Mouse (Mus musculus): Measurements from ENCODE around the gene Atad1. TPM values are rescaled to one million over a fixed set of nuclear protein-coding genes. Genes with fewer than 3 reads are reported as not detected.

Gene Atad1
- polyA plus RNA-seq, 1 experiment from 2014 or later: 113 TPM

DNA sequence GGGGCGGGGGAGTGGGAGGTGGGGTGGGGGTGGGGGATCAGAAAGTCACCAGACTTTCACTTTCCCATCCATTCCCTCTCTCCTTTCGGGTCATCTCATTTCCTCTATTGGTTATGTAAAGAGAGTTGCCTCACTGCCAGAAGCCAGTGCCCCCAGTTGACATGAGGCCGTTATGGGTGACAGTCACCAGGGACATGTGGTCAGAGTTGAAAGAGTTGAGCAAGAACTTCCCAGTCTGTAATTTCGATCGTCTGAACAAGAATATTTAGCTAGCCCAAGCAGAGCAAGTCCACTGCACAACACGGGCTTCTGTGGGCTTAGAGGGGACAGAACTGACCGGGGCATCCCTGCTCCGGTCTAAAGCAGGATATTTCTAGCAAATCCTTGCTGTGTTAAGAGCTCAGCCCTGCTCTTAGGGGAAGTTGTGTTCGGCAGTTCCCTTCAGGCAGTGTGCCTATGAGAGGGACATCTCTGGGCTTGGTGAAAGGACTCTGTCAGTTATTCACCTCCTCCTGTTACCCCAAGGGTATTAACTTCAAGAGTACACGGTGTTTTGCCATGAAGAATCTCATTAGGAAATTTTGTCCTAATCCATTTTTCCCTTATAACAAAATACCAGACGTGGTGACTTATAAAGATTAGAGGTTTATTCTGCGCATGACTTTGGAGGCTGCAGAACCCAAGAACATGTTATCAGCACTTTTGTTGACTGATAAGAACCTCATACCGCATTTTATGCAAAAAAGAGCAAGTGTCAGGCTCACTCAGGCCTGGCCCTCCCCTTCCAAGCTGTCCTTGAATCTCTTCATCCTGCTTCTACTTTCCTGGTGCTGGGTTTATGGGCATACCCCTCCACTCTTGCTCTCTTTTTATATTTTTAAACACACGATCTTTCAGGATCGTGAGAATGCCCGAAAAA is 102.0 kb downstream of the Atad1 start:
- Histone ChIP-seq H3K4me3 (no peak overlapping the region), H3K9me3 (no peaks in the 10 kb centered on the region), H3K36me3 (no peaks in the 10 kb centered on the region), H3K4me1 (replicated peaks) (no peaks in the 10 kb centered on the region), H3K9ac (no peak overlapping the region), H3K27me3 (no peaks in the 10 kb centered on the region), H3K27ac (replicated peaks) (no peak overlapping the region), H3K4me2 (no peak overlapping the region)
- no peak for ATAC-seq (ENCODE audit: low read depth)
- WGBS: 82% methylated on average over 16 of the region's 16 CpGs

DNA sequence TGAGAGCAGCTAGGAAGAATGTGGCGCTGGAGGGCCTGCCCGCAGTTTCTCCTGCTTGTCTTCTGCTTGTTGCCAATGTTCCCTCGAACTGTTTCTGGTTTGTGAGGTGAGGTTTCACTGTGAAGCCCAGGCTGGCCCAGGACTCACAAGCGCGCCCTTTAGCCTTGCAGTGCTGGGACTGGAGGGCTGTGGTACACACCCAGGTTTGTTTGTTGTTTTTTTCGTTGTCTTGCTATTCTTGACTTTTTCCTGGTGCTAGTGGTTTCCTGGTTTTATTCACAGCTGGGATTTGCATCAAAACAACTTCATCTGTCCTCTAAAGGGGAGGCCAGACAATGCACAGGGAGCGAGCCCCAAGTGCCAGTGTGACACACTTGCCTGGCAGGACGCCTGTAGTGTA is 104.7 kb downstream of the Atad1 start:
- Histone ChIP-seq H3K36me3 (no peaks in the 10 kb centered on the region), H3K4me2 (no peak overlapping the region), H3K4me3 (no peak overlapping the region), H3K4me1 (replicated peaks) (no peaks in the 10 kb centered on the region), H3K27ac (replicated peaks) (no peak overlapping the region), H3K27me3 (no peaks in the 10 kb centered on the region), H3K9me3 (no peaks in the 10 kb centered on the region), H3K9ac (no peak overlapping the region)
- ATAC-seq (ENCODE audit: low read depth): no peak
- WGBS: 62% methylated on average over 8 of the region's 8 CpGs

DNA sequence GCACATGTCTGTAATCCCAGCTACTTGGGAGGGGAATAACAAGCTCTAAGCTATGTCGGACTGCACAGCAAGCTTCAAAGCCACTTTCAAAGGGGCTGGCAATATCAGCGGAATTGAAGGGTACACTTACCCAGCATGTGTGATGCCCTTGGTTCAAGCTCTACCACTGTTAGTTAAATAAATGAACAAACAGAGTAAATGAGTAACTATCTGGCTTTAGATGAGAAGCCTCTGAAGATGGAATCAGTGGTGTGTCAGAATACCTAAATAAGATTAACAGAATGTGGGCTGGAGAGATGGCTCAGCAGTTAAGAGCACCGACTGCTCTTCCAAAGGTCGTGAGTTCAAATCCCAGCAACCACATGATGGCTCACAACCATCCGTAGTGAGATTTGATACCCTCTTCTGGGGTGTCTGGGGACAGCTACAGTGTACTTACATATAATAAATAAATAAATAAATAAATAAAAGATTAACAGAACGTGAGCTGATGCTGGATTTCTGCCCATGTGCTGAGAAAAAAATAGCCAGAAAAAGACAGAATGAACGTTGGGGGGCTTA is 110.9 kb downstream of the Atad1 start:
- no peak for ATAC-seq (ENCODE audit: low read depth)
- Histone ChIP-seq H3K9ac (no peak overlapping the region), H3K27ac (replicated peaks) (no peak overlapping the region), H3K4me3 (no peak overlapping the region), H3K36me3 (no peaks in the 10 kb centered on the region), H3K4me2 (no peak overlapping the region), H3K9me3 (no peaks in the 10 kb centered on the region), H3K27me3 (no peaks in the 10 kb centered on the region), H3K4me1 (replicated peaks) (no peaks in the 10 kb centered on the region)
- WGBS: 78% methylated on average over 7 of the region's 7 CpGs

DNA sequence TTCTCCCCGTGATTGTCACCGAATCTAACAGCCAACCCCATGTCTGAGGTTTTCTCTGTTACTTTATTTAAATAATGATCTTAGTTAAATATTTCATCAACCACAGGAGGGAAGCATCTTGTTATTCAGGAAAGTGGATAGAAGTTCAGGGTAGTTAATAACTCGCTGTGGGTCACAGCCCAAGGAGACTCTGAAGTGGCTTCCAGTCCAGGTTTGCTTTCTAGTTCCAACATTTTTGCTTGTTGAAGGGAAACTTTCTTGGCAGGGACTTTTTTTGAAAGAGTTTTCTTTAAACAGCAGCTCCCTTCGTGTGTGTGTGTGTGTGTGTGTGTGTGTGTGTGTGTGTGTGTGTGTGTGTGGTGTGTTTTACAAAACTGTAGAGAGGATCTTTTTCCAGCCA is 112.0 kb downstream of the Atad1 start:
- no peaks in the 10 kb centered on the region for H3K36me3 ChIP-seq
- no peak overlapping the region for H3K9ac ChIP-seq
- no peak overlapping the region for H3K4me2 ChIP-seq
- H3K27me3 ChIP-seq: no peaks in the 10 kb centered on the region
- WGBS: 81% methylated on average over 4 of the region's 4 CpGs
- H3K4me1 ChIP-seq (replicated peaks): no peaks in the 10 kb centered on the region
- no peak for ATAC-seq (ENCODE audit: low read depth)
- H3K27ac ChIP-seq (replicated peaks): no peak overlapping the region
- H3K9me3 ChIP-seq: no peaks in the 10 kb centered on the region
- H3K4me3 ChIP-seq: no peak overlapping the region

DNA sequence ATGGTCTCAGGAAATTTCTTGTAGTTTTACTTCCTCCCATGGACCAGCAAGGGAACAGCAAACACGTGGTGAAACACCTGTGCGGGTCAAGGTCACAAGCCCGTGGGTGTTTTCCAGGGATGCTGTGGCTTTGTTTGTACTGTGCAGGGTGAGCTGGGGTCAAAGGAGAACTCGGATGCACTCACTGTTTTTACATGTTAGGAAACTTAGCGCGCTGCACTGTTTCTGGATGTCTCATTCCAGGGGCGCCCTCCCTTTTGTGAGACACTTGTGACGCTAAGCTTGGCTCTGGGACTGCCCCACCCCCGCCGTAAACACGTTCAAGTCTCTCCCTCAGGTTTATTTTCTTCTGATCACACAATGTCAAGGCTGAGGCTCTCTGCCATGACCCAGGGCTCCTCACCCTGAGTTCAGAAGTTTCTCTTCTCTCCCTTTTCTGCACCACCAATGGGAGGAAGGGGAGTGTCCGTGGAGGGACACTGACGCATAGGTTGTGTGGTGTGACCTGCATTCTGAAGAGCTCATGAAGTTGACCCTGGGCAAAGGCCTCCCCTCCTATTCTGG is 112.7 kb downstream of the Atad1 start:
- Histone ChIP-seq H3K4me2 (no peak overlapping the region), H3K36me3 (no peaks in the 10 kb centered on the region), H3K27me3 (no peaks in the 10 kb centered on the region), H3K9ac (no peak overlapping the region), H3K27ac (replicated peaks) (no peak overlapping the region), H3K4me3 (no peak overlapping the region), H3K9me3 (no peaks in the 10 kb centered on the region), H3K4me1 (replicated peaks) (no peaks in the 10 kb centered on the region)
- ATAC-seq (ENCODE audit: low read depth): no peak
- 76% methylated on average over 13 of the region's 13 CpGs for WGBS

DNA sequence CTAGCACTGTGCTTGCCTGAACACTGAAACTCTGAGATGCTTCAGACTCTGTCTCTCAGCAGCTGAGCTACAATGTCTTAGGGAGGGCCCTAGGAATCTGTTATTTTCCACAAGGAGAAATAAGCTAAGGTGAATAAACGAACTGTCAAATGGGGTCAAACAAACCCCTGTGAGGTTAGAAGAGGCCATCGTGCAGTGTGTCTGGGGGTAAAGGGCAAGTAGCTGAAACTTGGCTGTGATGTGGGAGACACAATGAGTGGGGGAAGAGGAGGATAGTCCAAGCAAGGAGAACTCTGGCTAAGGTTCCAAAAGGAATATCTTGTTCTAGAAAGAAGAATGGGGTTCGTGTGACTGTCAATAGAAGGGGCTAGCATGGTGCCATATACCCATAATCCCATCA is 117.4 kb downstream of the Atad1 start:
- H3K4me1 ChIP-seq (replicated peaks): no peaks in the 10 kb centered on the region
- no peaks in the 10 kb centered on the region for H3K27me3 ChIP-seq
- no peak overlapping the region for H3K27ac ChIP-seq (replicated peaks)
- ATAC-seq (ENCODE audit: low read depth): no peak
- no peak overlapping the region for H3K4me2 ChIP-seq
- no peaks in the 10 kb centered on the region for H3K36me3 ChIP-seq
- H3K9me3 ChIP-seq: no peaks in the 10 kb centered on the region
- 89% methylated on average over 3 of the region's 3 CpGs for WGBS
- H3K4me3 ChIP-seq: no peak overlapping the region
- H3K9ac ChIP-seq: no peak overlapping the region

Other genes starting within 250 kb of the Atad1 start
- gene Papss2, start 144.0 kb downstream of the Atad1 start, polyA plus RNA-seq (2015; fragmentation: Nextera tagmentation; extraction: Ambion mirVana): 1.8 and 3.2 TPM in 2 replicates
- 10.0 and 11.5 TPM in 2 replicates for gene Pten, start 17.7 kb upstream of the Atad1 start, polyA plus RNA-seq (2015; fragmentation: Nextera tagmentation; extraction: Ambion mirVana)

All from neural tube, embryonic 13.5 days (tissue).